Mouse (Mus musculus) thymus, postnatal 14 days (tissue): ENCODE data around the gene Sowahd.

Experiments used
- DNase-seq: peaks from one replicate; pipeline ENCODE4 v3.0.0; 2021

Gene Sowahd

DNA sequence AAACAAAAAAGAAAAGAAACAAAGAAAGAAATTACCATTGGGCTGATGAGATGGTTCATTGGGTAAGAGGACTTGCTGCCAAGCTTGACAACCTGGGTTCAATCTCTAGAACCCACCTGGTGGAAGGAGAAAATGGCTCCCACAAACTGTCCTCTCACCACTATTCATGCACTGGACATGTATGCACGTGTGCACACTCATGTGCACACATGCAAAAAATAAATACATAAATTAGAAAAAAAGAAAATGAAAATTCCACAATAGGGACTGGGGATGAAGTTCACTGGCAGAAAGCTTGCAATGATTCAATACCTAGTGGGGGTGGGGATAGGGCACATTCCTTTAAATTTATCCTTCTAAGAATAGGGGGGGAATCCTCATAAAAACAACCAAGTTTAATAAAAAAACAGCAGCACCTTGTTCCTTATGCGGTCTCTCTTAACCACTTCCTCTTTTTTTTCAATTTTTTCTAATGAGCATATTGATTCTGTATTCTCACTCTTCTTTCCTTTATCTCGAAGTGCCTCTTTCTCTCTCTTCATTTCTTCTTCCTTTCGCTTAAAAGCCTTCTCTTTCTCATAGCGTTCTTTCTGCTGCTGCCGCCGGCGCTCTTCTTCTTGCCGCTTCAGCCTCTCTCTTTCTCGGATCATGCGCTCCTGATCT lies 46.6 kb downstream of the Sowahd start:
- no peak for DNase-seq

DNA sequence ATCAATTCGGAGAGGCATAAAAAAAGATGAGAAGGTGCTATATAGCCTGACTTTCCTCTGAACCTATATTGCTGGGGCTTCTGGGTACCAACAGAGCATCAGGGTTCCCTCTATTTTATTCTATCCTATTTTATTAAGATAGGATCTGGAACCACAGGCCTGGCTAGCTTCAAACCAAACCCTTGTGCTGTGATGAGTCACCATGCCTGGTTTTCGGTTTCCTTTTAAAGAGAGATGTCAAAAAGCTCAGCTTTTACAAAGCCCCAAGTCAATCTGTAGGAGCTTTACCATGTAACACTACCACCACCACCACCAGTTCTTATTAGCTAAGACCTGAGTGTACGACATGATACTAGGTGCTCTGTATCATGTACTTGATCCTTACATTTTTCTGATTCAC lies 50.0 kb downstream of the Sowahd start:
- DNase-seq: no peak
